Mouse (Mus musculus): ENCODE measurements at regions not wholly inside any gene's neighbourhood (a gene's known extent, or its start where the extent isn't known, plus 50 kb on each side); places are given as distances from the start of the nearest gene placed in this dataset.

GRCm38 (mm10) chr5:112101739-112102590 lies 150.4 kb downstream of the Cryba4 start:
- TF ChIP-seq KAT2A (conservative IDR thresholded peaks at IDR 0.05; ENCODE audit: low read depth, low read length) (no peak), MYC (IDR thresholded peaks at IDR 0.05; ENCODE audit: low read depth, low read length) (no peak), CHD2 (IDR thresholded peaks at IDR 0.05; ENCODE audit: low read length) (no peak), CTCF (IDR thresholded peaks at IDR 0.05 in 2 of 3, conservative IDR thresholded peaks at IDR 0.05 in 1 of 3; ENCODE audit: control insufficient read depth in 1 of 3, insufficient read depth in 1 of 3, low read depth in 2 of 3, low read length in 3 of 3, poor library complexity in 1 of 3, severe bottlenecking in 1 of 3) (no peak), POLR2AphosphoS5 (IDR thresholded peaks at IDR 0.05; ENCODE audit: borderline replicate concordance, low read depth, low read length) (no peak), POLR2A (IDR thresholded peaks at IDR 0.05; ENCODE audit: control insufficient read depth in 1 of 2, insufficient read depth in 1 of 2, low read depth in 1 of 2, low read length in 2 of 2, poor library complexity in 1 of 2) (no peak), HCFC1 (IDR thresholded peaks at IDR 0.05; ENCODE audit: low read depth, low read length) (no peak), CHD1 (IDR thresholded peaks at IDR 0.05; ENCODE audit: low read depth, low read length) (no peak), USF1 (IDR thresholded peaks at IDR 0.05; ENCODE audit: low read depth, low read length) (no peak), MAFK (IDR thresholded peaks at IDR 0.05; ENCODE audit: borderline replicate concordance, low read depth, low read length) (no peak), SIN3A (IDR thresholded peaks at IDR 0.05; ENCODE audit: low read length) (no peak), EP300 (IDR thresholded peaks at IDR 0.05; ENCODE audit: low read depth in 1 of 2, low read length in 2 of 2) (no peak), NRF1 (IDR thresholded peaks at IDR 0.05; ENCODE audit: insufficient read depth, low read depth, low read length, poor library complexity, severe bottlenecking) (no peak)
